Mouse (Mus musculus) MEL (cell line): ENCODE measurements around the gene Actl11. TPM values are rescaled to one million over a fixed set of nuclear protein-coding genes. Genes with fewer than 3 reads are reported as not detected.

Source experiments
- DNase-seq: peaks from one replicate; pipeline ENCODE4 v3.0.0; 2011; ENCODE audit warnings: low read depth, low spot score
- H3K27ac ChIP-seq: 2 replicates; pipeline ENCODE4 v1.5.1; 2012; ENCODE audit warnings: low read depth, mild to moderate bottlenecking, control low read depth, low read length, moderate library complexity; ENCODE audit not compliant: control insufficient read depth
- H3K27me3 ChIP-seq, 2 experiments: fragments of 150-350 bp in 1 of 2; sonication (generic) in 1 of 2; 2 replicates each; pipeline ENCODE4 v1.6.1; 2012; ENCODE audit warnings: low read length in 2 of 2, mild to moderate bottlenecking in 2 of 2, improper control_type of control experiment in 1 of 2, moderate library complexity in 1 of 2; ENCODE audit not compliant: insufficient read depth in 2 of 2, control insufficient read depth in 1 of 2
- H3K36me3 ChIP-seq, 2 experiments: 2 replicates each; pipeline ENCODE4 v1.6.1; 2012 to 2014; ENCODE audit warnings: low read length in 2 of 2, improper control_type of control experiment in 1 of 2, inconsistent platforms in 1 of 2, mild to moderate bottlenecking in 1 of 2; ENCODE audit not compliant: insufficient read depth in 2 of 2, control insufficient read depth in 1 of 2
- H3K4me1 ChIP-seq, 2 experiments: fragments of 150-350 bp in 1 of 2; sonication (generic) in 1 of 2; 2 replicates each; pipeline ENCODE4 v1.6.1; 2012; ENCODE audit warnings: low read length in 2 of 2, improper control_type of control experiment in 1 of 2, mild to moderate bottlenecking in 1 of 2; ENCODE audit not compliant: insufficient read depth in 2 of 2, control insufficient read depth in 1 of 2
- H3K4me3 ChIP-seq, 2 experiments: fragments of 150-350 bp in 1 of 2; sonication (generic) in 1 of 2; 2 replicates each; pipeline ENCODE4 v1.5.1; 2012; ENCODE audit warnings: low read depth in 2 of 2, low read length in 2 of 2, mild to moderate bottlenecking in 2 of 2, moderate library complexity in 2 of 2, control low read depth in 1 of 2, improper control_type of control experiment in 1 of 2; ENCODE audit not compliant: control insufficient read depth in 1 of 2, insufficient read depth in 1 of 2
- H3K79me2 ChIP-seq: 2 replicates; pipeline ENCODE4 v1.6.1; 2012; ENCODE audit warnings: mild to moderate bottlenecking, low read length, moderate library complexity; ENCODE audit not compliant: control insufficient read depth, poor library complexity, insufficient read depth
- H3K9ac ChIP-seq: 2 replicates; pipeline ENCODE4 v1.6.1; 2012; ENCODE audit warnings: low read depth, mild to moderate bottlenecking, control low read depth, low read length, moderate library complexity; ENCODE audit not compliant: control insufficient read depth, poor library complexity, severe bottlenecking
- H3K9me3 ChIP-seq: fragments of 150-350 bp; sonication (generic); replicated peaks from 2 replicates; pipeline ENCODE4 v1.6.1; 2012; ENCODE audit warnings: mild to moderate bottlenecking, low read length, improper control_type of control experiment, moderate library complexity; ENCODE audit not compliant: insufficient read depth
- CHD1 ChIP-seq: IDR thresholded peaks from 2 replicates; pipeline ENCODE4 v1.6.1; 2012; ENCODE audit warnings: low read depth, mild to moderate bottlenecking, inconsistent platforms, low read length, improper control_type of control experiment
- ELF1 ChIP-seq: IDR thresholded peaks from 2 replicates; pipeline ENCODE4 v1.6.1; 2014; ENCODE audit warnings: low read depth, mild to moderate bottlenecking, inconsistent platforms, low read length, improper control_type of control experiment, moderate library complexity
- EP300 ChIP-seq, 2 experiments: IDR thresholded peaks; 2 replicates each; pipeline ENCODE4 v1.6.1; 2011; ENCODE audit warnings: improper control_type of control experiment in 2 of 2, low read length in 2 of 2, low read depth in 1 of 2, mild to moderate bottlenecking in 1 of 2
- GABPA ChIP-seq: IDR thresholded peaks from 2 replicates; pipeline ENCODE4 v1.6.1; 2012; ENCODE audit warnings: low read depth, mild to moderate bottlenecking, inconsistent platforms, low read length, improper control_type of control experiment, moderate library complexity
- GATA1 ChIP-seq: IDR thresholded peaks from 2 replicates; pipeline ENCODE4 v1.6.1; 2011; ENCODE audit warnings: low read depth, low read length, improper control_type of control experiment
- JUND ChIP-seq: IDR thresholded peaks from 2 replicates; pipeline ENCODE4 v1.6.1; 2011; ENCODE audit warnings: low read depth, mild to moderate bottlenecking, improper control_type of control experiment, low read length
- KAT2A ChIP-seq: conservative IDR thresholded peaks from 2 replicates; pipeline ENCODE4 v1.6.1; 2012; ENCODE audit warnings: low read depth, low read length, improper control_type of control experiment, inconsistent platforms
- MAX ChIP-seq: IDR thresholded peaks from 2 replicates; pipeline ENCODE4 v1.6.1; 2011; ENCODE audit warnings: low read length, improper control_type of control experiment
- MEF2A ChIP-seq: IDR thresholded peaks from 2 replicates; pipeline ENCODE4 v1.6.1; 2014; ENCODE audit warnings: low read depth, mild to moderate bottlenecking, inconsistent platforms, low read length, improper control_type of control experiment; ENCODE audit not compliant: poor library complexity, insufficient replicate concordance, severe bottlenecking; ENCODE audit errors: extremely low read depth
- MYB ChIP-seq: IDR thresholded peaks from 2 replicates; pipeline ENCODE4 v1.6.1; 2011; ENCODE audit warnings: mild to moderate bottlenecking, low read depth, low read length, improper control_type of control experiment
- NELFE ChIP-seq: IDR thresholded peaks from 2 replicates; pipeline ENCODE4 v1.6.1; 2011; ENCODE audit warnings: low read depth, low read length, improper control_type of control experiment
- POLR2A ChIP-seq, 2 experiments: IDR thresholded peaks; 2 replicates each; pipeline ENCODE4 v1.6.1; 2011 to 2012; ENCODE audit warnings: low read length in 2 of 2, mild to moderate bottlenecking in 2 of 2, control low read depth in 1 of 2, improper control_type of control experiment in 1 of 2, low read depth in 1 of 2, moderate library complexity in 1 of 2; ENCODE audit not compliant: control insufficient read depth in 1 of 2, insufficient read depth in 1 of 2, poor library complexity in 1 of 2
- RAD21 ChIP-seq: IDR thresholded peaks from 2 replicates; pipeline ENCODE4 v1.6.1; 2011; ENCODE audit warnings: mild to moderate bottlenecking, low read depth, low read length, improper control_type of control experiment
- SMC3 ChIP-seq: IDR thresholded peaks from 2 replicates; pipeline ENCODE4 v1.6.1; 2011; ENCODE audit warnings: low read depth, low read length, improper control_type of control experiment
- TBP ChIP-seq: IDR thresholded peaks from 2 replicates; pipeline ENCODE4 v1.8.0; 2011; ENCODE audit warnings: low read depth, low read length, improper control_type of control experiment
- UBTF ChIP-seq: IDR thresholded peaks from 2 replicates; pipeline ENCODE4 v1.6.1; 2012; ENCODE audit warnings: low read depth, mild to moderate bottlenecking, inconsistent platforms, low read length, improper control_type of control experiment, moderate library complexity, borderline replicate concordance; ENCODE audit not compliant: insufficient read depth
- USF1 ChIP-seq: IDR thresholded peaks from 2 replicates; pipeline ENCODE4 v1.6.1; 2014; ENCODE audit warnings: low read depth, mild to moderate bottlenecking, inconsistent platforms, low read length, improper control_type of control experiment, moderate library complexity
- USF2 ChIP-seq, 2 experiments: IDR thresholded peaks; 2 replicates each; pipeline ENCODE4 v1.6.1; 2011 to 2012; ENCODE audit warnings: improper control_type of control experiment in 2 of 2, low read length in 2 of 2, borderline replicate concordance in 1 of 2, inconsistent platforms in 1 of 2, low read depth in 1 of 2, mild to moderate bottlenecking in 1 of 2; ENCODE audit not compliant: insufficient read depth in 1 of 2
- ZC3H11A ChIP-seq: IDR thresholded peaks from 2 replicates; pipeline ENCODE4 v1.6.1; 2012; ENCODE audit warnings: low read depth, mild to moderate bottlenecking, inconsistent platforms, low read length, improper control_type of control experiment
- ZMIZ1 ChIP-seq: IDR thresholded peaks from 2 replicates; pipeline ENCODE4 v1.6.1; 2012; ENCODE audit warnings: low read depth, mild to moderate bottlenecking, inconsistent platforms, low read length, improper control_type of control experiment, moderate library complexity
- polyA plus RNA-seq, 2 experiments: library from polyadenylated mRNA; stranded (reverse) in 1 of 2; unstranded in 1 of 2; fragments of >175 nt in 1 of 2; fragments of >200 nt in 1 of 2; gene quantifications; 2 replicates each; pipeline versions ENCODE4 v1.2.1 to v1.2.4; 2012; ENCODE audit warnings: low replicate concordance in 2 of 2, low read depth in 1 of 2; ENCODE audit not compliant: insufficient read length in 2 of 2, insufficient read depth in 1 of 2, missing spikeins in 1 of 2
- total RNA-seq: library from RNA; depleted of rRNA; stranded (reverse); fragments of 300-350 nt; gene quantifications from 2 replicates; pipeline ENCODE4 v1.2.3, GENCODE M21; 2012

Actl11 gene
- total and polyA plus RNA-seq, 3 experiments: not detected

GRCm38 (mm10) chr9:107925251-107925650 is 3.0 kb upstream of the Actl11 start:
- TF ChIP-seq MEF2A (no peak), USF2 (IDR thresholded peaks at IDR 0.05; ENCODE audit: borderline replicate concordance in 1 of 2, insufficient read depth in 1 of 2, low read depth in 1 of 2, low read length in 2 of 2) (no peak), ZC3H11A (no peak), ZMIZ1 (no peak), GATA1 (no peak), ELF1 (no peak), UBTF (no peak), MYB (no peak), KAT2A (no peak), POLR2A (IDR thresholded peaks at IDR 0.05; ENCODE audit: control insufficient read depth in 1 of 2, insufficient read depth in 1 of 2, low read depth in 1 of 2, low read length in 2 of 2, poor library complexity in 1 of 2) (no peak), JUND (no peak), TBP (no peak), USF1 (no peak), CHD1 (no peak), SMC3 (no peak)
- no peaks in the 10 kb centered on the region for H3K9me3 ChIP-seq

GRCm38 (mm10) chr9:107926920-107927420 is 1.3 kb upstream of the Actl11 start:
- Histone ChIP-seq H3K9ac (peak overlapping the region; percentile 29; the same call in 1 of the 2 replicates), H3K36me3 (peaks cover 0 to 4% of the 10 kb centered on the region in 2 experiments; a peak in 1 of 4 replicates), H3K27ac (no peak overlapping the region), H3K4me1 (peaks cover 2 to 18% of the 10 kb centered on the region in 2 experiments), H3K79me2 (no peaks in the 10 kb centered on the region), H3K9me3 (no peaks in the 10 kb centered on the region), H3K4me3 (peak overlapping the region; percentile 4 to 22), H3K27me3 (no peaks in the 10 kb centered on the region)
- peak; percentile 55 for DNase-seq
- TF ChIP-seq ZC3H11A: no peak
- no peak for TF ChIP-seq NELFE
- 0 out of 2 replicates have a peak, but pooled peaks have one; percentile 16 for TF ChIP-seq MAX
- TF ChIP-seq GATA1: 0 out of 2 replicates have a peak, but pooled peaks have one; percentile 4
- TF ChIP-seq RAD21: no peak
- TF ChIP-seq EP300 (IDR thresholded peaks at IDR 0.05; ENCODE audit: low read depth in 1 of 2, low read length in 2 of 2): 0 out of 4 replicates have a peak, but pooled peaks of 1 of the 2 experiments have one; percentile 13
- no peak for TF ChIP-seq GABPA

More at GRCm38 (mm10) chr9:107925251-107925650, 3.0 kb upstream of the Actl11 start:
- Histone ChIP-seq H3K79me2 (no peaks in the 10 kb centered on the region), H3K4me3 (no peak overlapping the region), H3K4me1 (peaks cover 2 to 18% of the 10 kb centered on the region in 2 experiments), H3K9ac (no peak overlapping the region), H3K27ac (no peak overlapping the region), H3K27me3 (no peaks in the 10 kb centered on the region), H3K36me3 (peaks cover 0 to 4% of the 10 kb centered on the region in 2 experiments; a peak in 2 of 4 replicates)
- peak; percentile 54 for DNase-seq
